Mouse (Mus musculus): Measurements from ENCODE around the gene Btla.

The Btla gene

DNA sequence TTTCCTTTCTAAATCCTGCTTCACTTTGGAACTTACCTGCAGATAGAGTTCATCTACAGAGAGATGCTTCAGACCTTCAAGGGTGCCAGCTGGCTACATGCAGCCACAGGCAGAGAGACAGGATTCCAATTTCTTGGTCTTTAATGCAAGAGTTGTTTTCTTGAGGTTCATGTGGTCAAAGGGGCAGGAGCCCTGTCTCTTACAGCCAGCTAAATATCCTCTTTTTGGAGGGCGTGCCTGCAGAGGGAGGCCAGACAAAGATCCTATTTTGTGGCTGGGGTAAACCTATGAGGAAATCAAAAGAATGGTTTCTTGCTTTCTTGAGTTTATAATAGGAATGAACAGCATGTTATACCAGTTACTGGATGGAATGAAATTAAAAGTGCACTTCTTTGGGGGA lies 33.5 kb downstream of the Btla start:
- no peak for DNase-seq (ENCODE audit: low read depth, low spot score)

DNA sequence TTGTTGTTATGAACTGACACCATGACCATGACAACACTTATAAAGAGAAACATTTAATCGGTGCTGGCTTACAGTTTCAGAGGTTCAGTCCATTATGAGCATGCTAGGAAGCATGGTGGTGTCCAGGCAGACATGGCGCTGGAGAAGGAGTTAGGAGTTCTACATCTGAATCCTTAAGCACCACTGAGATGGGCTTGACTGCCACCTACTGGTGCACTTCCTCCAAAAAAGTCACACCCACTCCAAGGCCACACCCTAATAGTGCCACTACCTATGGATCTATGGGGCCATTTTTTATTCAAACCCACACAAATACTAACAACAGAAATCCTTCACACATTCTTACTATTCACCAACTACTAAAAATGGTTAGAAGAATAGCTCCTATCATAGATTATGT lies 35.5 kb downstream of the Btla start:
- no peak for DNase-seq (ENCODE audit: low read depth, low spot score)

DNA sequence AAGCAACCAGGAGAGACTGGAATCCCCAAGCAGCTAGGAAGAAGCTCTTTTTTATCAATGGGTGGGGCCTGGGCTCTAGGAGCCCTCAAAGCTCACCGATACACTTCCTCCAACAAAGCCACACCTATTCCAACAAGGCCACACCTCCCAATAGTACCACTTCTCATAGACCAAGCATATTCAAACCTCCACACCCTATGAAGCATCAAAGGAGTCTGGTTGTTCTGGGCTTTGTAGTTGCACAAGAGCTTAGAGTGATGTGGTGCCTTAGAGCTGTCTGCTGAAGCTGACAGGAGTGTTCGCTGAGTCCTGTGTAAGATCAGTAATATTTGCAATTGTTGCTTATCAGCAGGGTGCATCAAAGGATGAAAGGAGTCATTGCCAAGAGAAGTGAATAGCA lies 37.2 kb downstream of the Btla start:
- DNase-seq (ENCODE audit: low read depth, low spot score): no peak

DNA sequence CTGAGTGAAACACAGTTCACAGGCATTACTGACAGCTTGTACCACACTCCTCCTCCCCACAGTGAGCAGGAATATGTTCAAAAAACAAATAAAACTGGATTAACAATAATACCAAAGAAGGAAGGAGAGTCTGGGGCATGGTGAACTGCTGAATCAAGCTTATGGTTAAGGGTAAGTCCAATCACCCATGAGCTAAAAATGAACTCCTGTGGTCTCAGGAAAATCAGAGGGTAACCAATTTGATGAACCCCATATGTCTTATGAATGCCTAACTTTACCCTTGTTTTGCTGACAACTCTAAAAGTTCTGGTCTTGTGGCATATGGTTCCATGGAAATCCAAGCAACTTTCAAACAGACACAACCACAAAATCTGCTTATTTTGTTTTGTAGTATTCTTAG lies 37.9 kb downstream of the Btla start:
- no peak for DNase-seq (ENCODE audit: low read depth, low spot score)

DNA sequence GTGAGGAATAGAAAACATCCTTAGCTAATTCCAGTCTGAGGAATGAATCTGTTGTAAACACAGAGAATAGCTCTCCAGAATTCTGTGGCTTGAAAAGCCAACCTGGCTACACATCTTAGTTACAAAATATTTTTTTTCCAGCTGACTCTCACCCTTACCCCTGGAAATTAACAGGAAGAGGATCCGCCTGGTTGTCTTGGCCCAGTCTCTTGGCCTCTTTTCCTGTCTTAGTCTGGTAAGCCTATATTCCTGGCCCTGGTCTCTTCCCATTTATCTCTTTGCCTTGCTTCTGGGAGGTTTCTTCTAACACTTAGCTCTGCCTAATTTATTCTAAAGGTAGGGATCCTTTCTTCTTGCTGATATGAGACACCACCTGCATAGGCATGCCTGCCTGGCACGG lies 45.8 kb downstream of the Btla start:
- no peak for DNase-seq (ENCODE audit: low read depth, low spot score)

DNA sequence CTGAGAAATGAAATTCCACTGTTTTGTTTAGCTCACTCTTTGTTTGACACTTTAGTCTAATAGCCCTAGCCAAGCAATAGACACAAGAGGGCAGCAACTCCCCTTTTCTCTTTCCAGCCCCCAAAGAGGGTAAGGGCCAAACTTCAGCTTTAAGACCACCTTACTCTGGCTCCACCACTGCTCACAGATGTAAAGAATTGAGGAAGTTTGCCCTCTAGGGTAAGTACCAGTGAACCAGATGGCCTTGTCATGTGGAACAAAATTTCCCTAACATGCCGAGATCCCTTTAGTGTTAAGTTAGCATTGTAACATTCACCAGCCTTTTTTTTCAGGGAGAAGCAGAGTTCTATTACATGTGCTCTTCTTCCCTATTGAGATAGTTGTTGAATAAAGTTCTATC lies 59.0 kb downstream of the Btla start:
- DNase-seq (ENCODE audit: low read depth, low spot score): no peak

DNA sequence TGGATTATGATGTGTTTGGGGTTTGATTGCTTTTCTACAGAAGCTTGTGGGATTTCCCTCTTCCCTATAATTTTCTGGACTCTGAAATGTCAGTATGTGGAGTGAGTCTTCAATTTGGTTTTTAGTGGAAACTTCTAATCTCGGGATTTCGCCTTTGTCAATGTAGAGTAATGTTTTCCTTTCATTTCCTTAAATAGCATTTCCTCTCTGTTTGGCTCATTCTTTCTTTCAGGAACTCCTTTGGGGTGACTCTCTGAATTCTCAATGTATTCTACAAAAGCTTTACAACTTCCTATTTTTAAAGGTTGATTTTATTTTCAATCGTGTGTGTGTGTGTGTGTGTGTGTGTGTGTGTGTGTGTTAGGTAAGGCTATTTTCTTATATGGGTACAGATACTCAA lies 73.7 kb downstream of the Btla start:
- no peak for DNase-seq (ENCODE audit: low read depth, low spot score)

Measured in c-Kit-negative CD71-positive TER-119-positive erythroid progenitor cells, embryonic 14.5 days (primary cell).